Mouse (Mus musculus) effector memory CD4-positive, alpha-beta T cell, adult 7 months (primary cell): Measurements from ENCODE around the gene Cldn34c4. TPM values are rescaled to one million over a fixed set of nuclear protein-coding genes. Genes with fewer than 3 reads are reported as not detected.

Experiments used
- polyA plus RNA-seq: library from polyadenylated mRNA; unstranded; fragments of 100-300 nt; shearing (Covaris generic); gene quantifications from one replicate; pipeline ENCODE4 v1.2.1, GENCODE M21; 2017

Gene Cldn34c4
- polyA plus RNA-seq, result not detected

GRCm38 (mm10) chrX:127736454-127736853 is at the start of gene Cldn34c4:
TSS of gene Cldn34c4 (minus strand) at chrX:127736554.

